In the genomic region with DNA sequence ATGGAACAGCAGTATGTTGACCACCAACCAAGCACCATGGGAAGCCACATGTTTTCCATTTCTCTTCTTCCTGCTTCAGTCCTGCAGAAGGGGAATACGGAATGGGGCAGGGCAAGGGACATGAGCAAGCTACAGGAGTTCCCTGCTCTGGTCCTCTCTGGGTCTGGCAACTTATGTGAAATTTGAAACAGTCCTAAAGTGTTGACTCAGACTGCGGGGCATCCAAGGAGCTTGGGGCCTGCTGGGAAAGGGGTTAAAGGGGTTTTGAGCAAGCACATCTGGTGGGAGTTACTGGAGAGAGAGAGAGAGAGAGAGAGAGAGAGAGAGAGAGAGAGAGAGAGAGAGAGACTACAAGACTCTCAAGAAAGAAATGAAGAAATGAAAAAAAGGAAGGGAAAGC, we compare ENCODE assay signal across 27 mouse cellular contexts. TPM values are rescaled to one million over a fixed set of nuclear protein-coding genes. Genes with fewer than 3 reads are reported as not detected.
DNase-seq lines count a peak whose midpoint lies in the region; ATAC-seq and TF ChIP-seq lines count a peak whose summit lies in the region.
"Had no signal": no experiment of that assay in that cellular context is flagged by ENCODE, and none has a peak within 500 bp of the region (broad histone marks: within the 10 kb centered on the region; RNA-seq: fewer than 3 reads in every experiment).

No protein-coding gene starts in this region.

- intact Hi-C loops in gastrocnemius, postnatal 36 days (cut with DNase I) = no loop called here
- intact Hi-C loops in left cerebral cortex, postnatal 25 days (cut with DNase I) = no loop called here

- no peaks in the 10 kb centered on the region for H3K36me3 ChIP-seq in lung, postnatal 0 days (ENCODE audit: insufficient read depth, low read length)
- H3K36me3 ChIP-seq in stomach, embryonic 16.5 days (ENCODE audit: control insufficient read depth, insufficient read depth, low read length) = no peaks in the 10 kb centered on the region
- H3K36me3 ChIP-seq: heart, embryonic 10.5 days; hindbrain, embryonic 12.5 days; midbrain, embryonic 10.5 days; neural tube, embryonic 12.5 days had no signal

- 42% methylated on average over 2 of the region's 2 CpGs for whole genome bisulfite sequencing in lung, postnatal 0 days
- 44% methylated on average over 2 of the region's 2 CpGs for WGBS in stomach, embryonic 16.5 days

- no peak overlapping the region for H3K4me3 ChIP-seq in lung, postnatal 0 days (ENCODE audit: low read depth, low read length)
- no peak overlapping the region for H3K4me3 ChIP-seq in stomach, embryonic 16.5 days (replicated peaks; ENCODE audit: low read length)
- H3K4me3 ChIP-seq: erythroblast, embryonic 14.5 days; forebrain, embryonic 13.5 days; heart, embryonic 10.5 days; hindbrain, embryonic 12.5 days; layer of hippocampus, adult 2 months; midbrain, embryonic 10.5 days; neural tube, embryonic 12.5 days had no signal

- H3K9ac ChIP-seq in lung, postnatal 0 days (replicated peaks; ENCODE audit: low read depth) = no peak overlapping the region
- no peak overlapping the region for H3K9ac ChIP-seq in stomach, embryonic 16.5 days (ENCODE audit: low read length)
- H3K9ac ChIP-seq: forebrain, embryonic 13.5 days; hindbrain, embryonic 12.5 days; liver, postnatal 0 days; neural tube, embryonic 12.5 days had no signal

- no peak for TF ChIP-seq CTCF in lung, postnatal 0 days (IDR thresholded peaks at IDR 0.05)

- DNase-seq in lung, postnatal 0 days (ENCODE audit: low spot score) = peak; percentile 41
- DNase-seq in lung, postnatal 4 days = no peak
- peak; percentile 49 for DNase-seq in embryo, embryonic 11 days
- DNase-seq in forelimb bud, embryonic 11.5 days (ENCODE audit: low read depth, low spot score) = peak; percentile 52
- DNase-seq in adrenal gland, postnatal 4 days (ENCODE audit: low spot score in 2 of 2) = no peak
- no peak for DNase-seq in gastrocnemius, postnatal 36 days
- DNase-seq in left cerebral cortex, postnatal 25 days (ENCODE audit: low spot score in 2 of 2) = no peak
- DNase-seq: adrenal gland, postnatal 25 days; cerebellum, adult 8-10 months; heart, postnatal 10 days; kidney, adult 8-10 months; kidney, postnatal 14 days; layer of hippocampus, postnatal 36 days; liver, postnatal 0 days; right cerebral cortex, adult 18-20 months; thymus, postnatal 36 days had no signal

- no peak overlapping the region for H3K4me2 ChIP-seq in lung, postnatal 0 days (replicated peaks; ENCODE audit: low read depth, low read length)
- no peak overlapping the region for H3K4me2 ChIP-seq in stomach, embryonic 16.5 days (ENCODE audit: low read depth, low read length)
- H3K4me2 ChIP-seq: forebrain, embryonic 13.5 days; hindbrain, embryonic 12.5 days; neural tube, embryonic 12.5 days had no signal

- TF ChIP-seq EP300 in lung, postnatal 0 days (IDR thresholded peaks at IDR 0.05) = no peak

- H3K27ac ChIP-seq in lung, postnatal 0 days (ENCODE audit: low read length) = no peak overlapping the region
- H3K27ac ChIP-seq in stomach, embryonic 16.5 days (ENCODE audit: low read length) = no peak overlapping the region
- H3K27ac ChIP-seq: forebrain, embryonic 13.5 days; heart, embryonic 10.5 days; hindbrain, embryonic 12.5 days; layer of hippocampus, adult 2 months; midbrain, embryonic 10.5 days; neural tube, embryonic 12.5 days had no signal

- no peaks in the 10 kb centered on the region for H3K9me3 ChIP-seq in lung, postnatal 0 days (ENCODE audit: low read length)
- no peaks in the 10 kb centered on the region for H3K9me3 ChIP-seq in stomach, embryonic 16.5 days (replicated peaks; ENCODE audit: control insufficient read depth, low read length)
- H3K9me3 ChIP-seq: forebrain, embryonic 13.5 days; heart, embryonic 10.5 days; midbrain, embryonic 10.5 days; neural tube, embryonic 12.5 days had no signal

- H3K27me3 ChIP-seq in lung, postnatal 0 days (replicated peaks; ENCODE audit: insufficient read depth, low read length) = no peaks in the 10 kb centered on the region
- H3K27me3 ChIP-seq in stomach, embryonic 16.5 days (ENCODE audit: control insufficient read depth, insufficient read depth, low read length) = no peaks in the 10 kb centered on the region
- H3K27me3 ChIP-seq: forebrain, embryonic 13.5 days; hindbrain, embryonic 12.5 days; neural tube, embryonic 12.5 days had no signal

- no peak for ATAC-seq in lung, postnatal 0 days
- peak; percentile 41; the same call in 1 of the 2 replicates for ATAC-seq in stomach, embryonic 16.5 days (ENCODE audit: insufficient read depth, low FRiP score)
- ATAC-seq: forebrain, embryonic 13.5 days; inflammation-experienced regulatory T-cells, adult 6 months; liver, postnatal 0 days had no signal

- H3K4me1 ChIP-seq in lung, postnatal 0 days (ENCODE audit: insufficient read depth, low read depth, low read length) = no peaks in the 10 kb centered on the region
- H3K4me1 ChIP-seq in stomach, embryonic 16.5 days (ENCODE audit: control insufficient read depth, insufficient read depth, low read length) = no peaks in the 10 kb centered on the region
- H3K4me1 ChIP-seq: forebrain, embryonic 13.5 days; heart, embryonic 10.5 days; hindbrain, embryonic 12.5 days; midbrain, embryonic 10.5 days; neural tube, embryonic 12.5 days had no signal

RNA-seq across cellular contexts. Expression of gene Prpsap1, which starts 14.7 kb away (rescaled TPM):
- 89.5 and 97.7 TPM in 2 replicates for polyA plus RNA-seq in lung, postnatal 0 days (2015; fragmentation: Nextera tagmentation; extraction: Ambion mirVana)
- 190 and 195 TPM in 2 replicates for polyA plus RNA-seq in stomach, embryonic 16.5 days (2015; fragmentation: Nextera tagmentation; extraction: Ambion mirVana)
- 100 to 1,000 TPM in 1 of 2 experiments, 10 to 100 TPM in 1; 95.7 to 103 TPM for total RNA-seq in adrenal gland, postnatal 4 days (2021)
- total RNA-seq in gastrocnemius, postnatal 36 days (2021) = 10 to 100 TPM; 12.6 to 14.1 TPM
- total RNA-seq in left cerebral cortex, postnatal 25 days (2021) = 10 to 100 TPM; 65.7 to 76.2 TPM

RNA-seq across cellular contexts. Expression of gene Sphk1, which starts 22.0 kb away (rescaled TPM):
- 38.6 and 56.3 TPM in 2 replicates for polyA plus RNA-seq in lung, postnatal 0 days (2015; fragmentation: Nextera tagmentation; extraction: Ambion mirVana)
- polyA plus RNA-seq in stomach, embryonic 16.5 days (2015; fragmentation: Nextera tagmentation; extraction: Ambion mirVana) = 12.4 and 15.3 TPM in 2 replicates
- total RNA-seq in adrenal gland, postnatal 4 days (2021) = 1 to 10 TPM; 5.3 to 6.0 TPM
- total RNA-seq in gastrocnemius, postnatal 36 days (2021) = 1 to 10 TPM in 1 of 2 experiments, under 1 TPM in 1; 0.35 to 1.4 TPM
- total RNA-seq in left cerebral cortex, postnatal 25 days (2021) = 1 to 10 TPM; 4.9 to 5.5 TPM
- total RNA-seq: monocyte, adult 5-6 weeks had no signal
- polyA plus RNA-seq: inflammation-experienced regulatory T-cells, adult 6 months had no signal

RNA-seq across cellular contexts. Expression of gene Qrich2, which starts 42.6 kb away (rescaled TPM):
- polyA plus RNA-seq in lung, postnatal 0 days (2015; fragmentation: Nextera tagmentation; extraction: Ambion mirVana) = 0.05 and 0.06 TPM in 2 replicates
- polyA plus RNA-seq in stomach, embryonic 16.5 days (2015; fragmentation: Nextera tagmentation; extraction: Ambion mirVana) = 0.20 and 0.53 TPM in 2 replicates
- under 1 TPM in 1 of 2 experiments, not detected in 1; 0.14 TPM for total RNA-seq in adrenal gland, postnatal 4 days (2021)
- total RNA-seq in gastrocnemius, postnatal 36 days (2021) = under 1 TPM in 1 of 2 experiments, not detected in 1; 0.05 TPM
- not detected for total RNA-seq in left cerebral cortex, postnatal 25 days (2021)
- total RNA-seq: adrenal gland, postnatal 25 days; heart, postnatal 10 days; layer of hippocampus, postnatal 36 days; left cerebral cortex, postnatal 14 days had no signal
- polyA plus RNA-seq: erythroblast, embryonic 14.5 days; forebrain, embryonic 13.5 days; inflammation-experienced regulatory T-cells, adult 6 months; liver, postnatal 0 days; neural tube, embryonic 12.5 days had no signal

Comparison
In these comparisons a context has a peak if more than half of its experiments do, and no peak if none do; other contexts are left out.
1. DNase-seq: peak in lung, postnatal 0 days (single experiment), embryo, embryonic 11 days (single experiment) and forelimb bud, embryonic 11.5 days (single experiment); none in lung, postnatal 4 days (0 of 2), adrenal gland, postnatal 4 days (0 of 2), gastrocnemius, postnatal 36 days (0 of 2) and left cerebral cortex, postnatal 25 days (0 of 2).
2. RNA of gene Prpsap1, which starts 14.7 kb away (total RNA-seq): 95.7 to 103 TPM in adrenal gland, postnatal 4 days and 65.7 to 76.2 TPM in left cerebral cortex, postnatal 25 days; 12.6 to 14.1 TPM in gastrocnemius, postnatal 36 days; every median in the first group is over 4 times any median in the second.